In genomic region chr7:67464633-67465032, GRCm38 (mm10) we compare ENCODE assay signal across 22 mouse cellular contexts.
DNase-seq lines count a peak whose midpoint lies in the region; ATAC-seq lines count a peak whose summit lies in the region.
"Had no signal": no experiment of that assay in that cellular context is flagged by ENCODE, and none has a peak within 500 bp of the region (broad histone marks: within the 10 kb centered on the region; RNA-seq: fewer than 3 reads in every experiment).

No protein-coding gene starts in this region.

- no peaks in the 10 kb centered on the region for H3K79me2 ChIP-seq in macrophage (ENCODE audit: inconsistent target)

- no peaks in the 10 kb centered on the region for H3K36me3 ChIP-seq in heart, embryonic 11.5 days (ENCODE audit: control insufficient read depth, insufficient read depth, low read length)
- no peaks in the 10 kb centered on the region for H3K36me3 ChIP-seq in neural tube, embryonic 13.5 days
- H3K36me3 ChIP-seq in macrophage (ENCODE audit: inconsistent target), result no peaks in the 10 kb centered on the region
- H3K36me3 ChIP-seq in hindbrain, embryonic 14.5 days (replicated peaks; ENCODE audit: control insufficient read depth, insufficient read depth), result no peaks in the 10 kb centered on the region
- H3K36me3 ChIP-seq: embryonic facial prominence, embryonic 15.5 days; forebrain, embryonic 10.5 days; hindbrain, embryonic 15.5 days; limb, embryonic 12.5 days; neural tube, embryonic 15.5 days; stomach, embryonic 15.5 days had no signal

- ATAC-seq in heart, embryonic 11.5 days (replicated peaks; ENCODE audit: insufficient number of reproducible peaks, low FRiP score, low TSS enrichment), result no peak
- no peak for ATAC-seq in neural tube, embryonic 13.5 days (ENCODE audit: low read depth)
- no peak for ATAC-seq in hindbrain, embryonic 14.5 days (ENCODE audit: low FRiP score)
- ATAC-seq: intestine, postnatal 0 days; Patski had no signal

- no peaks in the 10 kb centered on the region for H3K27me3 ChIP-seq in heart, embryonic 11.5 days (ENCODE audit: control insufficient read depth, insufficient read depth, low read length)
- H3K27me3 ChIP-seq in neural tube, embryonic 13.5 days, result no peaks in the 10 kb centered on the region
- H3K27me3 ChIP-seq in hindbrain, embryonic 14.5 days (ENCODE audit: control insufficient read depth, insufficient read depth, low read length), result no peaks in the 10 kb centered on the region
- H3K27me3 ChIP-seq: embryonic facial prominence, embryonic 15.5 days; hindbrain, embryonic 15.5 days; neural tube, embryonic 15.5 days; Patski; stomach, embryonic 15.5 days had no signal

- H3K9ac ChIP-seq in heart, embryonic 11.5 days (ENCODE audit: low read depth, low read length), result no peak overlapping the region
- H3K9ac ChIP-seq in neural tube, embryonic 13.5 days, result no peak overlapping the region
- no peak overlapping the region for H3K9ac ChIP-seq in hindbrain, embryonic 14.5 days
- H3K9ac ChIP-seq: embryonic facial prominence, embryonic 15.5 days; hindbrain, embryonic 15.5 days; limb, embryonic 12.5 days; neural tube, embryonic 15.5 days; stomach, embryonic 15.5 days had no signal

- WGBS in heart, embryonic 11.5 days (ENCODE audit: insufficient replicate concordance), result 87% methylated on average over 8 of the region's 8 CpGs
- 91% methylated on average over 8 of the region's 8 CpGs for WGBS in neural tube, embryonic 13.5 days
- WGBS in macrophage (ENCODE audit: missing documents), result 23% methylated on average over 7 of the region's 8 CpGs
- WGBS in hindbrain, embryonic 14.5 days, result 89% methylated on average over 8 of the region's 8 CpGs

- peak; percentile 91 for DNase-seq in heart, adult 11 months
- no peak for DNase-seq in neural tube, embryonic 10.5 days (ENCODE audit: extremely low spot score, low spot score)
- no peak for DNase-seq in retina, embryonic 14.5 days (ENCODE audit: low spot score)
- no peak for DNase-seq in hindbrain, embryonic 14.5 days (ENCODE audit: low spot score)
- DNase-seq in embryo, embryonic 10.5 days (ENCODE audit: low spot score), result no peak
- DNase-seq: adrenal gland, postnatal 25 days; cerebellum, adult 9-10 months; embryo, embryonic 11 days; gastrocnemius, postnatal 10 days; heart, postnatal 10 days; thymus, postnatal 25 days had no signal

- H3K9me3 ChIP-seq in heart, embryonic 11.5 days (replicated peaks; ENCODE audit: control insufficient read depth, low read length), result no peaks in the 10 kb centered on the region
- H3K9me3 ChIP-seq in neural tube, embryonic 13.5 days, result no peaks in the 10 kb centered on the region
- no peaks in the 10 kb centered on the region for H3K9me3 ChIP-seq in hindbrain, embryonic 14.5 days (ENCODE audit: control insufficient read depth, low read length)
- H3K9me3 ChIP-seq: embryonic facial prominence, embryonic 15.5 days; forebrain, embryonic 10.5 days; hindbrain, embryonic 15.5 days; limb, embryonic 12.5 days; neural tube, embryonic 15.5 days; stomach, embryonic 15.5 days had no signal

- H3K4me3 ChIP-seq in heart, embryonic 11.5 days (ENCODE audit: low read depth, low read length), result no peak overlapping the region
- H3K4me3 ChIP-seq in neural tube, embryonic 13.5 days, result no peak overlapping the region
- no peak overlapping the region for H3K4me3 ChIP-seq in macrophage (ENCODE audit: inconsistent target)
- no peak overlapping the region for H3K4me3 ChIP-seq in hindbrain, embryonic 14.5 days (replicated peaks; ENCODE audit: low read length)
- H3K4me3 ChIP-seq: embryonic facial prominence, embryonic 15.5 days; forebrain, embryonic 10.5 days; hindbrain, embryonic 15.5 days; limb, embryonic 12.5 days; neural tube, embryonic 15.5 days; stomach, embryonic 15.5 days had no signal

- H3K4me2 ChIP-seq in heart, embryonic 11.5 days, result no peak overlapping the region
- no peak overlapping the region for H3K4me2 ChIP-seq in neural tube, embryonic 13.5 days
- H3K4me2 ChIP-seq in hindbrain, embryonic 14.5 days (replicated peaks), result no peak overlapping the region
- H3K4me2 ChIP-seq: embryonic facial prominence, embryonic 15.5 days; hindbrain, embryonic 15.5 days; limb, embryonic 12.5 days; neural tube, embryonic 15.5 days; stomach, embryonic 15.5 days had no signal

- peaks cover 38% of the 10 kb centered on the region for H3K4me1 ChIP-seq in heart, embryonic 11.5 days (ENCODE audit: control insufficient read depth, insufficient read depth, low read length)
- H3K4me1 ChIP-seq in neural tube, embryonic 13.5 days (replicated peaks), result peaks cover 49% of the 10 kb centered on the region
- peaks cover 19% of the 10 kb centered on the region for H3K4me1 ChIP-seq in hindbrain, embryonic 14.5 days (replicated peaks; ENCODE audit: control insufficient read depth, insufficient read depth, low read length)

- H3K27ac ChIP-seq in heart, embryonic 11.5 days (ENCODE audit: low read depth, low read length), result no peak overlapping the region
- 0 out of 2 replicates have a peak overlapping the region, but pooled peaks have one; percentile 10 for H3K27ac ChIP-seq in neural tube, embryonic 13.5 days (replicated peaks)
- peak overlapping the region; percentile 88 for H3K27ac ChIP-seq in macrophage
- no peak overlapping the region for H3K27ac ChIP-seq in hindbrain, embryonic 14.5 days
- H3K27ac ChIP-seq: embryonic facial prominence, embryonic 15.5 days; forebrain, embryonic 10.5 days; hindbrain, embryonic 15.5 days; limb, embryonic 12.5 days; neural tube, embryonic 15.5 days; stomach, embryonic 15.5 days had no signal

Comparison
In these comparisons a context has a peak if more than half of its experiments do, and no peak if none do; other contexts are left out.
1. H3K27ac ChIP-seq: peak in neural tube, embryonic 13.5 days (single experiment) and macrophage (single experiment); none in heart, embryonic 11.5 days (single experiment) and hindbrain, embryonic 14.5 days (single experiment).